Mouse (Mus musculus) bone marrow macrophage, adult 2 months (primary cell): Measurements from ENCODE around the gene Dnajc13. TPM values are rescaled to one million over a fixed set of nuclear protein-coding genes. Genes with fewer than 3 reads are reported as not detected.

Source experiments
- H3K27ac ChIP-seq: 2 replicates; pipeline ENCODE4 v1.5.1; 2012; ENCODE audit warnings: low read depth, low read length; ENCODE audit not compliant: insufficient read depth
- H3K4me1 ChIP-seq: 2 replicates; pipeline ENCODE4 v1.6.1; 2012; ENCODE audit warnings: low read length; ENCODE audit not compliant: control insufficient read depth, insufficient read depth
- H3K4me3 ChIP-seq: 2 replicates; pipeline ENCODE4 v1.5.1; 2012; ENCODE audit warnings: mild to moderate bottlenecking, low read length, moderate library complexity; ENCODE audit not compliant: insufficient read depth
- CTCF ChIP-seq: IDR thresholded peaks from 2 replicates; pipeline ENCODE4 v1.5.1; 2012; ENCODE audit warnings: low read depth, mild to moderate bottlenecking, low read length, moderate library complexity
- POLR2A ChIP-seq: IDR thresholded peaks from 2 replicates; pipeline ENCODE4 v1.6.1; 2012; ENCODE audit warnings: mild to moderate bottlenecking, low read depth, low read length, borderline replicate concordance
- polyA plus RNA-seq: library from polyadenylated mRNA; stranded (reverse); fragments of >200 nt; gene quantifications from 2 replicates; pipeline ENCODE4 v1.2.4, GENCODE M21; 2012; ENCODE audit not compliant: missing spikeins, insufficient read depth, insufficient read length

Gene Dnajc13
- polyA plus RNA-seq, 1 experiment: 65.0 TPM

- TF ChIP-seq CTCF: no peak
- no peak for TF ChIP-seq POLR2A
- Histone ChIP-seq H3K27ac (no peak overlapping the region), H3K4me1 (peaks cover 39% of the 10 kb centered on the region), H3K4me3 (no peak overlapping the region)
These were observed 26.3 kb downstream of the Dnajc13 start for GRCm38 (mm10) chr9:104236256-104236930.

GRCm38 (mm10) chr9:104235751-104236150 lies 27.0 kb downstream of the Dnajc13 start:
- peaks cover 39% of the 10 kb centered on the region for H3K4me1 ChIP-seq
- H3K4me3 ChIP-seq: no peak overlapping the region
- TF ChIP-seq POLR2A: no peak
- no peak for TF ChIP-seq CTCF
- H3K27ac ChIP-seq: no peak overlapping the region

DNA sequence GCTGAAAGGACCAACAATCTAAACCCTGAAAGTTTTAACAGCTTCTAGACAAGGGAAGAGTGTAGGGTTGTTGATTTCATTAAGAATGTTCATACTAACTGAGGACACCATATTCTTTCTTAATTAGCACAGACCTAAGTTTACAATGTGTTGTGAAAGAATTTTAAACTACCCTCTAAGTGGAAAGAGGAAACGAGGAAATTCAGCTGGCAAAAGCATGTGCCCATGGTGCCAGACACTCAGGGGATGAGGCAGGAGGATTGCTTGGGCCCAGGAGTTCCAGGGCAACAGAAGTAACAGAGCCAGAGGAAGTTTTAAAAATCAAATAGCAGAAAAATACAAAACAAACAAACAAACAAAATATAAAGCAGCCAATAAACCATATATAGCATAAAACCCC lies 28.9 kb downstream of the Dnajc13 start:
- no peak for TF ChIP-seq CTCF
- TF ChIP-seq POLR2A: no peak
- Histone ChIP-seq H3K4me3 (no peak overlapping the region), H3K27ac (peak overlapping the region; percentile 38; the same call in 1 of the 2 replicates), H3K4me1 (peaks cover 34% of the 10 kb centered on the region)

DNA sequence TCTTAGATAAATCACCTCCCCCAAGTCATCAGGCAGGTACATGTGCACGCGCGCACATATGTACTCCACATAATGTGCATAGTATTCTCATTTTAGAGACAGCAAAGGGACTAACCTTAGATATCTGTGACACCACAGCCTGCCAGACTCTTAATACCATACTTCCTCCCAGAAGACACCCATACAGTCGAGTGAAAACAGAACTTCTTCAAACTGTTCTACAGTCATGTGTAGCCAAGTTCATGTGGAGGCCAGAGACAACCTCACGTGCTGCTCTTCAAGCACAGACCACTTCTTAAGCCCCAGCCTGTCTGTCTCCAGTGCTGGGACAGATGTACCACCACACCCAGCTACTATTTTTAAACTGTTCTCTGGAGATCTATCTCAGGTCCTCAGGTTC lies 29.7 kb downstream of the Dnajc13 start:
- no peak for TF ChIP-seq CTCF
- TF ChIP-seq POLR2A: no peak
- Histone ChIP-seq H3K4me1 (peaks cover 32% of the 10 kb centered on the region), H3K4me3 (no peak overlapping the region), H3K27ac (peak overlapping the region; percentile 38; the same call in 1 of the 2 replicates)

GRCm38 (mm10) chr9:104232004-104232403 lies 30.7 kb downstream of the Dnajc13 start:
- Histone ChIP-seq H3K27ac (no peak overlapping the region), H3K4me3 (no peak overlapping the region), H3K4me1 (peaks cover 32% of the 10 kb centered on the region)
- TF ChIP-seq POLR2A (no peak), CTCF (no peak)

- TF ChIP-seq CTCF (no peak), POLR2A (no peak)
- Histone ChIP-seq H3K27ac (no peak overlapping the region), H3K4me3 (no peak overlapping the region), H3K4me1 (no peaks in the 10 kb centered on the region)
These were observed 51.3 kb downstream of the Dnajc13 start for GRCm38 (mm10) chr9:104211402-104211801.

DNA sequence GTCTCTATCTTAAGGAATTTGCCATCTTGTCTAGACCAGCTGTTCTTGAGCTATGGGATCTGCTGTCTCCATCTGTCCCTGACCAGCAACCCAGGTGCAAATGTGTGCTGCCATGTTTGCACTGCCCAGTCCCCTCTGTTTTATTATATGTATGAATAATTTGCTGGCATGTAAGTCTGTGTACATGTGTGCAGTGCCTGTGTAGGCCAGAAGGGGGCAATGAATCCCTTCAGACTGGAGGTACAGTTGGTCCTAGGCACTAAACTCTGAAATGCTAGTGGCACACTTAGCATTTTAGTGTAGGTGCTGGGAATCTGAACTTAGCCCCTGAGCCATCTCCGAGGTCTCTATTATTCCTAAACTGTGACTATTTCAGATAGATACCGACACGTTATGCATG lies 58.9 kb downstream of the Dnajc13 start:
- Histone ChIP-seq H3K27ac (no peak overlapping the region), H3K4me1 (no peaks in the 10 kb centered on the region), H3K4me3 (no peak overlapping the region)
- TF ChIP-seq POLR2A: no peak
- 0 out of 2 replicates have a peak, but pooled peaks have one; percentile 5 for TF ChIP-seq CTCF

DNA sequence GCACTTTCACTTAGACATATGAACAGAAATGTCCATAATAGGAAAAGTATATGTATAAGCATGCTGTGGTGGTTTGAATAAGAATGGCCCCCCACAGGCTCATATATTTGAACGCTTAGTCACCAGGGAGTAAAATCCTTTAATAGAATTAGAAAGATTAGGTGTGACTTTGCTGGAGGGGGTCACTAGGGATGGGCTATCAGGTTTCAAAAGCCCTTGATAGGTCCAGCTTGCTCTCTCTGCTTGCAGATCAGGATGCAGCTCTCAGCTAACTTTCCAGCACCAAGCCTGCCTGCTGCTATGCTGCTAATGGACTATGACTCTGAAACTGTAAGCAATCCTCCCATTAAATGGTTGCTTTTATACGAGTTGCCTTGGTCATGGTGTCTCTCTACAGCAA lies 68.2 kb downstream of the Dnajc13 start:
- no peak for TF ChIP-seq POLR2A
- TF ChIP-seq CTCF: no peak
- no peak overlapping the region for H3K4me3 ChIP-seq
- no peaks in the 10 kb centered on the region for H3K4me1 ChIP-seq
- H3K27ac ChIP-seq: no peak overlapping the region

DNA sequence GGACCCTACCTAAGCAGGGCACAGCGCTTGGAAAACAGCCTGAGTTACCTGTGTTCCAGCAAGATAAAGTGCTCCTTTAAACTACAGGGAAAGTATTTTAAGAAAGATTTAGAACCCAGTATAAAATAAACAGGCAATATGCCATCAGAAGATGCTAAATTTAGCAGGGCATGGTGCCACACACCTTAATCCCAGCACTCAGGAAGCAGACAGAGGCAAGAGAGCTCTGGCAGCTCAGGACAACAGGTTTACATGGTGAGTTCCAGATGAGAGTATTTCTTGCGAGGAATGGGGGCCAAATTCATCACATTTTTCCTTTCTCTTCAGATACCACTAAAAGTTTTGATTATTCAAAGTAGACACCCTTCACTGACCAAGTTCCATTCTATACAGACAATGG lies 68.8 kb downstream of the Dnajc13 start:
- no peaks in the 10 kb centered on the region for H3K4me1 ChIP-seq
- H3K4me3 ChIP-seq: no peak overlapping the region
- TF ChIP-seq CTCF (no peak), POLR2A (no peak)
- H3K27ac ChIP-seq: no peak overlapping the region

- Histone ChIP-seq H3K27ac (no peak overlapping the region), H3K4me3 (no peak overlapping the region), H3K4me1 (no peaks in the 10 kb centered on the region)
- TF ChIP-seq POLR2A (no peak), CTCF (no peak)
These were observed 69.4 kb downstream of the Dnajc13 start for GRCm38 (mm10) chr9:104193327-104193726.

DNA sequence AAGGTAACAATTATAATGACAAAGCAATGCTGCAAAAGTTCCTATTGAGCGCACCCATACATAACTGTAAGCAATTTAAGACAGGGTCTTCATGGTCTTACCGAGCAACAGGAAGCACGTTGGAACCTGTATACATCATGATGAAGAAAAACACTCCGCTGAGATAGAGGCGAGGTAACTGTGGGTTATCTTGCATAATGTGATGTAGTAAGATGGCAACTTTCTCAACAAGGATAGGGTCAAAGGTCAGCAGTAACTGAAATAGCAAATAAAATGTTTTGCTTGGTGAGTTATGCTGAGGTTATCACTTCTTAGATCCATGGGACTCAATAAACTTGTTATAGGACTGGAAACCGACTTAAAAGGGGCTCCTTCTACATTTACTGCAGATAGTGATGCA lies 70.2 kb downstream of the Dnajc13 start:
- Histone ChIP-seq H3K4me1 (no peaks in the 10 kb centered on the region), H3K4me3 (no peak overlapping the region), H3K27ac (no peak overlapping the region)
- TF ChIP-seq POLR2A (no peak), CTCF (no peak)

- Histone ChIP-seq H3K4me3 (no peak overlapping the region), H3K27ac (no peak overlapping the region), H3K4me1 (no peaks in the 10 kb centered on the region)
- TF ChIP-seq POLR2A (no peak), CTCF (no peak)
These were observed 73.1 kb downstream of the Dnajc13 start for GRCm38 (mm10) chr9:104189657-104190056.
